Mouse (Mus musculus): ENCODE measurements around the gene Vmn1r33. TPM values are rescaled to one million over a fixed set of nuclear protein-coding genes. Genes with fewer than 3 reads are reported as not detected.
"Not testable (repeated sequence)": the region's sequence is repeated elsewhere in the genome, so short reads cannot be mapped to it uniquely, and the experiment has no call there.

The Vmn1r33 gene
- total RNA-seq (2021), result not detected

GRCm38 (mm10) chr6:66618182-66618581 lies at the start of gene Vmn1r33:
TSS of gene Vmn1r33 (minus strand) at chr6:66618282.
- DNase-seq (ENCODE audit: low spot score in 2 of 2), result not testable (repeated sequence)

GRCm38 (mm10) chr6:66643779-66644178 lies 25.7 kb upstream of the Vmn1r33 start, which contains the start of gene Vmn1r34:
TSS of gene Vmn1r34 (minus strand) at chr6:66643879.
- intact Hi-C loops (cut with DNase I), result no loop called here
- DNase-seq (ENCODE audit: low spot score in 2 of 2), result no peak

More at GRCm38 (mm10) chr6:66618182-66618581, at the start of gene Vmn1r33:
- intact Hi-C loops (cut with DNase I), result not testable (repeated sequence)

- intact Hi-C loops (cut with DNase I), result no loop called here
- DNase-seq (ENCODE audit: low spot score in 2 of 2), result no peak
Measured at GRCm38 (mm10) chr6:66595804-66596203, 22.3 kb downstream of the Vmn1r33 start.

Other genes starting within 250 kb of the Vmn1r33 start
- gene Mad2l1, start 82.9 kb downstream of the Vmn1r33 start, total RNA-seq (2021), result 1 to 10 TPM; 8.5 to 8.9 TPM
- not detected for gene Vmn1r32, start 58.2 kb downstream of the Vmn1r33 start, total RNA-seq (2021)
- gene Vmn1r34, start 25.6 kb upstream of the Vmn1r33 start, total RNA-seq (2021), result not detected
- not detected for gene Vmn1r35, start 67.6 kb upstream of the Vmn1r33 start, total RNA-seq (2021)
- gene Vmn1r36, start 100.9 kb upstream of the Vmn1r33 start, total RNA-seq (2021), result not detected
- not detected for gene Vmn1r37, start 111.1 kb upstream of the Vmn1r33 start, total RNA-seq (2021)
- not detected for gene Vmn1r38, start 164.3 kb upstream of the Vmn1r33 start, total RNA-seq (2021)
- gene Vmn1r39, start 192.3 kb upstream of the Vmn1r33 start, total RNA-seq (2021), result not detected

Measured in left cerebral cortex, postnatal 25 days (tissue).